Comparison of ENCODE assay signal across 21 mouse cellular contexts in genomic region chr5:50820674-50821073, GRCm38 (mm10).
DNase-seq lines count a peak whose midpoint lies in the region; ATAC-seq and TF ChIP-seq lines count a peak whose summit lies in the region.
"Had no signal": no experiment of that assay in that cellular context is flagged by ENCODE, and none has a peak within 500 bp of the region (broad histone marks: within the 10 kb centered on the region; RNA-seq: fewer than 3 reads in every experiment).

No protein-coding gene starts in this region.

- no peaks in the 10 kb centered on the region for H3K4me1 ChIP-seq in intestine, embryonic 15.5 days (replicated peaks)
- no peaks in the 10 kb centered on the region for H3K4me1 ChIP-seq in intestine, embryonic 16.5 days (ENCODE audit: control insufficient read depth, insufficient read depth, low read length)
- no peaks in the 10 kb centered on the region for H3K4me1 ChIP-seq in intestine, postnatal 0 days (replicated peaks; ENCODE audit: control insufficient read depth, insufficient read depth, low read length)
- H3K4me1 ChIP-seq in hindbrain, embryonic 14.5 days (replicated peaks; ENCODE audit: control insufficient read depth, insufficient read depth, low read length), result no peaks in the 10 kb centered on the region

- H3K27me3 ChIP-seq in intestine, embryonic 15.5 days (replicated peaks), result no peaks in the 10 kb centered on the region
- no peaks in the 10 kb centered on the region for H3K27me3 ChIP-seq in intestine, embryonic 16.5 days (replicated peaks; ENCODE audit: control insufficient read depth, insufficient read depth, low read length)
- no peaks in the 10 kb centered on the region for H3K27me3 ChIP-seq in intestine, postnatal 0 days (replicated peaks; ENCODE audit: control insufficient read depth, insufficient read depth, low read length)
- H3K27me3 ChIP-seq in hindbrain, embryonic 14.5 days (ENCODE audit: control insufficient read depth, insufficient read depth, low read length), result no peaks in the 10 kb centered on the region
- H3K27me3 ChIP-seq: CH12.LX had no signal

- H3K9me3 ChIP-seq in intestine, embryonic 15.5 days, result no peaks in the 10 kb centered on the region
- no peaks in the 10 kb centered on the region for H3K9me3 ChIP-seq in intestine, embryonic 16.5 days (ENCODE audit: control insufficient read depth, low read length)
- H3K9me3 ChIP-seq in intestine, postnatal 0 days (ENCODE audit: control insufficient read depth), result no peaks in the 10 kb centered on the region
- no peaks in the 10 kb centered on the region for H3K9me3 ChIP-seq in hindbrain, embryonic 14.5 days (ENCODE audit: control insufficient read depth, low read length)
- H3K9me3 ChIP-seq: G1E had no signal

- no peak for DNase-seq in cerebellum, postnatal 4 days (ENCODE audit: low spot score in 2 of 2)
- no peak for DNase-seq in kidney, postnatal 14 days
- no peak for DNase-seq in hindbrain, embryonic 14.5 days (ENCODE audit: low spot score)
- DNase-seq: adrenal gland, adult 2 months; adrenal gland, adult 8-10 months; adrenal gland, postnatal 10 days; adrenal gland, postnatal 14 days; adrenal gland, postnatal 25 days; adrenal gland, postnatal 36 days; B cell, adult 2 months; cerebellum, adult 11 months; cerebellum, adult 11-12 months; cerebellum, adult 18-20 months had no signal

- no peaks in the 10 kb centered on the region for H3K36me3 ChIP-seq in intestine, embryonic 15.5 days
- H3K36me3 ChIP-seq in intestine, embryonic 16.5 days (ENCODE audit: control insufficient read depth, insufficient read depth, low read length), result no peaks in the 10 kb centered on the region
- no peaks in the 10 kb centered on the region for H3K36me3 ChIP-seq in intestine, postnatal 0 days (ENCODE audit: control insufficient read depth, insufficient read depth)
- no peaks in the 10 kb centered on the region for H3K36me3 ChIP-seq in hindbrain, embryonic 14.5 days (replicated peaks; ENCODE audit: control insufficient read depth, insufficient read depth)
- H3K36me3 ChIP-seq: G1E had no signal

- ATAC-seq in intestine, embryonic 15.5 days, result peak; percentile 75
- peak; percentile 86 for ATAC-seq in intestine, embryonic 16.5 days
- 0 out of 2 replicates have a peak, but pooled peaks have one; percentile 57 for ATAC-seq in intestine, postnatal 0 days
- ATAC-seq in hindbrain, embryonic 14.5 days (ENCODE audit: low FRiP score), result no peak
- ATAC-seq: activated CD4-positive, CD25-positive, alpha-beta regulatory T cell, adult 4 months; CD4-positive, CD25-positive, alpha-beta regulatory T cell, adult 4 months; Patski had no signal

- 69% methylated on average over 2 of the region's 2 CpGs for WGBS in intestine, embryonic 15.5 days
- WGBS in intestine, embryonic 16.5 days, result 74% methylated on average over 2 of the region's 2 CpGs
- WGBS in intestine, postnatal 0 days, result 47% methylated on average over 2 of the region's 2 CpGs
- WGBS in hindbrain, embryonic 14.5 days, result 92% methylated on average over 2 of the region's 2 CpGs

- H3K27ac ChIP-seq in intestine, embryonic 15.5 days, result no peak overlapping the region
- H3K27ac ChIP-seq in intestine, embryonic 16.5 days (ENCODE audit: low read length), result no peak overlapping the region
- no peak overlapping the region for H3K27ac ChIP-seq in intestine, postnatal 0 days (ENCODE audit: low read depth, low read length)
- H3K27ac ChIP-seq in hindbrain, embryonic 14.5 days, result no peak overlapping the region

- no peak overlapping the region for H3K4me3 ChIP-seq in intestine, embryonic 15.5 days (replicated peaks)
- H3K4me3 ChIP-seq in intestine, embryonic 16.5 days (ENCODE audit: low read length), result no peak overlapping the region
- H3K4me3 ChIP-seq in intestine, postnatal 0 days (ENCODE audit: low read depth, low read length), result no peak overlapping the region
- H3K4me3 ChIP-seq in hindbrain, embryonic 14.5 days (replicated peaks; ENCODE audit: low read length), result no peak overlapping the region

- no peak overlapping the region for H3K4me2 ChIP-seq in intestine, embryonic 15.5 days (replicated peaks)
- no peak overlapping the region for H3K4me2 ChIP-seq in intestine, embryonic 16.5 days (ENCODE audit: low read depth, low read length)
- H3K4me2 ChIP-seq in intestine, postnatal 0 days (replicated peaks; ENCODE audit: low read depth), result no peak overlapping the region
- no peak overlapping the region for H3K4me2 ChIP-seq in hindbrain, embryonic 14.5 days (replicated peaks)

- TF ChIP-seq CTCF in intestine, postnatal 0 days (IDR thresholded peaks at IDR 0.05; ENCODE audit: low read depth), result no peak

- no peak overlapping the region for H3K9ac ChIP-seq in intestine, embryonic 15.5 days
- no peak overlapping the region for H3K9ac ChIP-seq in intestine, embryonic 16.5 days (ENCODE audit: low read depth, low read length)
- H3K9ac ChIP-seq in intestine, postnatal 0 days (ENCODE audit: low read depth, low read length), result no peak overlapping the region
- no peak overlapping the region for H3K9ac ChIP-seq in hindbrain, embryonic 14.5 days
